Mouse (Mus musculus): ENCODE results near the gene Uba6.

Uba6 gene

DNA sequence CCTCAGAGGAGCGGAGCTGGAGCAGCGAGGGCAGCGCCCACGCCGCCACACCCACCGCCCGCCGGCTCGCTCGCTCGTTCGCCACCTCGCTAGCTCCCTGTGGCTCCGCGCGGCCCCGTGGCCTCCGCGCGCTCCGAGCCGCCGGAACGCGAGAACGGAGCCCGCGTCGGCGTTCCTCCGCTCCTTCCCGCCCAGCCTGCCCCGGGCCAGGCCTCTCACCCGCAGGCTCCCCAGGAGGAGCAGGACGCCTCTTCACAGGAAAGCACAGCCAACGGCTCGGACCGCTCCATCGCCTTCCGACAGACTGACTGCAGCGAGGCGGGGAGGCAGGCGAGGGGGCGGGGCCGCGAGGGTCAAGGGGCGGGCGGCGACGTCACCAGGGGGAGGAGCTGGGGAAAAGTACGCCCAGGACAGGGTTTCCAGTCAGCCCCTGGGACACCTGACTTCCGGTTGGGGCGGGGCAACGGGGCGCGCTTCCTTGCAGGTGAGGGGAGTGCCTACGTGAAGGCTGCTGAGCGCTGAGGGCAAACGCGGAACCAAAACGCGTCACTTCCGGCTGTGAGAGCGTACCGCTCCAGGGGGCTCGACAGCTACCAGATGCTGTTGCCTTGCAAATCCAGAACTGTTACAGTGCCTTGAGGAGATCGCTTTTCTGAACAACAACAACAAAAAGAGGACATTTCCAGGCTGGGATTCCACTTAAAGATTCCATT is at the start of gene Uba6:
TSS of gene Uba6 (minus strand) at position 355 of the 713 bp plus-strand sequence.
- DNase-seq, result peak; percentile 100

DNA sequence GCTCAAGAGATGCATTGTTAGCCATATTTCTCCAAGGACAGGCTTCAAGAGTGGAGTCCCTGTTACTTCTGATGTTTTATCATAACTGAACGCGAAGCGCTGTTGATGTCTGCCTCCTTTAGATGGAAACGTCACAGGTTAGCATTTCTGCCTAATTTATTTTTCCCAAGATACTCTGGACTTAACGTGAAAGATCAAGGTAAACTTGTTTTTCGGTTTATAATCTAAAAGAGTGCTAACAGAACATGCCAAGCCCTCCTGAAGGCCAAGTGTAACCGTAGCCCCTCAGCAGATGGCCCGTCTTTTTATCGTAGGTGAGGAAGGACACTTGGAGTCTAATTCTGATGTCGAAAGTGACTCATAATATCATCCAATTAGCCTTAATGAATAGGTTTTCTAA is 25.2 kb upstream of the Uba6 start, which contains the start of gene Gnrhr:
TSS of gene Gnrhr (minus strand) at position 101 of the 400 bp plus-strand sequence.
- no peak for DNase-seq

GRCm38 (mm10) chr5:86191356-86191755 is 18.8 kb upstream of the Uba6 start:
- no peak for DNase-seq

DNA sequence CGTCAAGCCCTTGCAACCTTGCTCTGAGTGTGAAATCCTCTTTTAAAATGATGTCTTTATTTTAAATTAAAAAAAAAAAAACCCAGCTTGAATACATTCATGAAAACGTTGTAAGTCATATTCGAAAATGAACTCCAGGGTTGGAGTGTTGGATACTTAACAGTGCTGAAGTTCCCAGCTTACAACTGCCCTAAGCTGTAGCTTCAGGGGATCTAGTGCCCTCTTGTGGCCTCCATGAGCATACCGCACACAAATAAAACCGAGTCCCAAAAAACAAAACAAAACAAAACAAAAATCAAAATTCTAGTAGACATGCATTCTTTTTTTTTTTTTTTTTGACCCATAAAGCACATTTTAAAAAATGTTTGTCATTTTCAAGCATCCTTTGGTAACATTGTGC is 18.2 kb upstream of the Uba6 start:
- peak; percentile 46 for DNase-seq

DNA sequence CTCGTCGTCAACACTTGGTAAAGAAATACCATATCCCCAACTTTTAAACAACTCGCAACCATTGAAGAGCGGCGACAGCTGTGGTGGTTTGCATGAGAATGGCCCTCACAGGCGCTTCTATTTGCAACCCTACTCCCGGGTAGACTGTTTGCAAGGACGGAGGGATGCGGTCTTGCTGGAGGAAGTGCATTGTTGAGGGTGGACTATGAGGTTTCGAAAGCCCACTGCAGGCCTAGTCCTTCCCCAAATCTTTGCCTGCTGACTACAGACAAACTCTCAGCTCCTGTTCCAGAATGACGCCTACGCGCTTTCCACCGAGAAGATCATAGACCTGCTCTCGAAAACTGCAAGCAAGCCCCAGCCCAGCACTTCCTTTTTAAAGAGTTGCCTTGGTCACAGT is 17.7 kb upstream of the Uba6 start:
- DNase-seq, result no peak

DNA sequence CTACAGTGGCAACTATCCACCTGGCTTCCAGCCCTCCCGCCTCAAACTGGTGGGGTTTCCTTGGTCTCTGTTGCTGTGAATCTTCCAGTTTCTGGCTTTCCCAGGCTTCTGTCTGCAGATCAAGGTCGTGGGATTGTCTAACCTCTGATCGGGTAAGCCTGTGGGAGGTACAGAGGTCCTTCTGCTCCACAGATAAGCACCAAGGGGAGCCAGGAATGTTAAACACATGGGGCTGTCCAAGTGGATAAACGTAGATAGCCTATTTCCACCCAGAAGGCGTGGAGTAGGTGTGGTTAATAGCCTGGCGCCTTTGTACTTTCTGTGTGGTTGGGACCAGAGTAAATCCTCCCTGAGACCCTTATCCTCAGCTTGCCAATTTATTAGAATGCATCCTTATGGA is 14.8 kb upstream of the Uba6 start:
- DNase-seq, result no peak

GRCm38 (mm10) chr5:86173778-86174177 is 1.2 kb upstream of the Uba6 start:
- no peak for DNase-seq

DNA sequence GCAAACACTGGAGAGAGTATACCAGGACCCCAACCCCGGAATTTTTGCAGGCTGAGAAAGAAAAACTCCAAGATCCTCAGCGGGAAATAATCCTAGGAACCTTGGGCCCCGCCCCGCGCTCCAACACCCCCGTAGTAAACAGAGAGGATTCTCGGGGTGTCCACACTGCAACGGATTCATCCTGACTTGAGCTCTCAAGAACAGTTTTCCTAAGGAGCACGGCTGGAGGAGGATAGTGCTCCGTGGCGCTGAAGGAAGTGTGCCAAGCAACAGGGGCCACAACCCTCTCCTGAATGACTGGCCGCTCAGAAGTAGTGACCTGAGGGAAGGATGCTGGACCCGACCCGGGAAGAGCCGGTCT is 535 bp downstream of the Uba6 start:
- no peak for DNase-seq

GRCm38 (mm10) chr5:86129828-86130227 is 42.8 kb downstream of the Uba6 start:
- no peak for DNase-seq

GRCm38 (mm10) chr5:86128749-86129148 is 43.9 kb downstream of the Uba6 start:
- no peak for DNase-seq

GRCm38 (mm10) chr5:86118457-86119094 is 54.0 kb downstream of the Uba6 start:
- DNase-seq, result no peak

GRCm38 (mm10) chr5:86113997-86114396 is 58.6 kb downstream of the Uba6 start:
- no peak for DNase-seq

DNA sequence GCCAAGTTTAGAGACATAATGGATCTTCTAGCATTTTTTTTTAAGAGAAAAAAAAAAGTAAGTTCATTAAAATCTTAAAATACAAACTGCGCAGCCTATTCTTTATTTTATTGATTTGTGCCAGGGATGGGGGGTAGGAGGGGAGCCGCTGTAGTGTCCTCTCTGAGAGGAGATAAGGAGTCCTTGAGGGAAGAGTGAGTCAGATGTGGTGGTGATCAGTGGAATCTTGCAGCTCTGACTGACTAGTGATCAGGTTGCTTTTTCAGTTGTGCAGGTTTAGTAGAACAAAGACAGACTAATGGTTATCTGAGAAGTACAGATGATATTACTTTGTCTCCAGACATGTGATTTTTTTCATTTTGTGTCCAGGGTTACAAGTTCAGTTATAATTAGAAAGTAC is 59.6 kb downstream of the Uba6 start:
- no peak for DNase-seq

DNA sequence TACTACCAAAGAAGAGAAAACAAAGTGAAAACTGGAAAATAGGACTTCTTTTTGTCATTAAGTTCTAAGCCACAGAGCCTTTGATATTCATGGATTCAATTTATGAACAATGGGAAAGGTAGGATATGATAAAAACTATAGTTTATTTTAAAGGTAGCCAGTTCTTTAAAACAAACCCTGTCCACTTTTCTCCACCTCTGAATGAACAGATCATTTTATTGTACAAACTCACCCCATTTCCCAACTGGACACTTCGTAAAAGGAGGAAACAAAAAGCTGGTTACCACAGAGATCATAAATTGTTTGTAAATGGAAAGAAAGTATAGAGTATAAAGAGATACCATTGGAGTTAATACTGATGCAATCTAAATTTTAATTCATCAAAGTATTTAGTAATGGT is 61.5 kb downstream of the Uba6 start:
- no peak for DNase-seq

DNA sequence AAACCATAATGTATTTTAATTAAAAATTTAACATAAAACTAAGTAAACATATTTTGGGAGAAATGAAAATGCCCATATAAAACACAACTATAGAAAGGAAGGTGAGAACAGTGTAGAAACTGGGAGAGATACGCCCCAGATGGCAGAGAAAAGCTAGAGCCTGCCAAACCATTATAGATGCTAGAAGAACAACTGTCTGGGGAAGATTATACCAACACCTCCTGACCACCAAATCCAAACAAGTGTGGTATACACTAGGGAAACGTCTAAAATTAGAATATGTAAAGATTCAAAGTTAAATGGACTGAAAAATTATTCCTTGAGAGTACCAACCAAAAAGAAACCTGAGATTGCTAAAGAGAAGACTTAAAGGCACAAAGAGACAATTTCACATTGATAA is 66.0 kb downstream of the Uba6 start:
- no peak for DNase-seq

DNA sequence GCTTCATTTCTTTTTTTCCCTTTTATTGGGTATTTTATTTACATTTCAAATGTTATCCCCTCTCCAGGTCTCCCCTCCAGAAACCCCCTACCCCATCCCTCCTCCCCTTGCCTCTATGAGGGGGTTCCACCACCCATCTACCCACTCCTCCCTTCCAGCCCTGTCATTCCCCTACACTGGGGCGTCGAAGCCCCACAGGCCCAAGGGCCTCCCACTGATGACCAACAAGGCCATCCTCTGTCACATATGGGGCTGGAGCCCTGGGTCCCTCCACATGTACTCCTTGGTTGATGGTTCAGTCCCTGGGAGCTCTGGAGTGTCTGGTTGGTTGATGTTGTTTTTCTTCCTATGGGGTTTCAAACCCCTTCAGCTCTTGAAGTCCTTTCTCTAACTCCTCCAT is 70.4 kb downstream of the Uba6 start:
- no peak for DNase-seq

DNA sequence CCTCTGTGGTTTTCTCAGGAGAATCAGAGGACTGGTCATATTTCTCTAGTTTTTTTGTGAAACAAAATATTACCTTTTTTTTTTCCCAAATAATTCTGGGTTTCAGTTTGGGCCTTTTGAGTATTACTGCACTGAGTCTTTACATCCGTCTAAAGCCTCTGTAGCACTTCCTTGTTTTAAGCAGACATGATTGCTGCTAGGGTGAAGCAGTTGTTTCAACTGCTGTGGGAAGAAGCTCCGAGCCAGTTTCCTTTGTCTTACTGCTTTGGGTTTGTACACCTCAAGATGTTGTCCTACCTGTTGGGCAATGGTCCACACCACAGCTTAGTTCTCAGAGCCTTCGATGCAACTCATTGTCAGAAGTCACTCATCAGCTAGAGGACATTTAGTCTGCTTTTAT is 72.0 kb downstream of the Uba6 start:
- no peak for DNase-seq

DNA sequence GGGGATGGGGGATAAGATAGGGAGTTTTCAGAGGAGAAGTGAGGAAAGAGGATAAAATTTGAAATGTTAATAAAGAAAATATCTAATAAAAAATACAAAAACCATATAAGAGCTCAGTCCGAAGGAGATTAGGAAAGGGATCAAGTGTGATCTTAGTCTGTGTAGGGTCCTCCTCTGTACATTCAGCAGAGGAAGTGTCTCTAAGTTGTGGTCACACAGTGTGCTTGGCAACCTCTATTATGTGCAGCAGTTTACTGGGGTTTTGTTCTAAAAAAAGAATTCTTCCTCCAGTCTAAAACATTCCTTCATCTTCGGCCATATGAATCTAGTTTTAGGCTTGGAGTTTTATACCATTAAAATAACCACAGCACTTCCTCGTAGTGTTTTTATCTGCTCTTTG is 73.6 kb downstream of the Uba6 start:
- no peak for DNase-seq

DNA sequence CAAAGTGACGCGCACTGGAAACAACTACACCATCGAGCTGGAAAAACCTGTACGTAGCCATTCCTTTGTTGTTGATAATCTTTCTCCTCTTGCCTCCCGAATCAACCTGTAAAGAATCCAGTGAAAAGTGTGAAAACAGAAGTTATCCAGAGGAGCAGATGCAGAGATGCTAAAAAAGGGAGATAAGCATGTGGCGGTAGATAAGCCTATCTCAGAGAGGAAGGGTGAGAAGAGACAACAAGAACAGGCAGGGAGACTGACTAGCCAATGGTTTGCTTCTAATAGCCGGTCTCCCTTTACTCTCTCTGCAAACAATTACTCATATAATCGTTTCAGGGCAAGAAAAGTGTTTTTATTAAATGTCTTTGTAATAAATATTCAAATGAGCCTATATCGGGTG is 77.8 kb downstream of the Uba6 start:
- no peak for DNase-seq

DNA sequence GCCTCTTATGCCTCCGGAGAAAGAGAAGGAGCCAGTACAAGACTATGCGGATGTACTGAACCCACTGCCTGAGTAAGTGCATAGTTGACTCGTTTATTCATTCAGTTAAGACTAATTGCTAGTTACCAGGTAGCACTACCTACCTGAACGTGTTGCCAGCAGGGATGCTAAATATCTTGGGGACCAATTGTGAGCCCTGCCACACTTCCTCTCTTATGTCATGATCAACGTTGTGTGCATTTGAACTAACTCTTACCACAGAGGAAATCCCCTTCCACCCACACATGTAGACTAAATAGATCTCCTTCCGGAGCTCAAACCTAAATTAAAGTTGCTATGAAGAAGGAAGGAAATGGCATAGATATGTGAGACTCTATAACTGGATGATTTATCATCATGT is 85.9 kb downstream of the Uba6 start:
- DNase-seq, result peak; percentile 42

- no peak for DNase-seq
Observed at GRCm38 (mm10) chr5:86084979-86085378, 87.6 kb downstream of the Uba6 start.

- DNase-seq, result no peak
Observed at GRCm38 (mm10) chr5:86083987-86084386, 88.6 kb downstream of the Uba6 start.

- DNase-seq, result no peak
Observed at GRCm38 (mm10) chr5:86078720-86079334, 93.8 kb downstream of the Uba6 start.

GRCm38 (mm10) chr5:86072756-86073386 is 99.7 kb downstream of the Uba6 start:
- DNase-seq, result no peak
